Mouse (Mus musculus) midbrain, embryonic 12.5 days (tissue): ENCODE measurements around the gene Dennd4b. TPM values are rescaled to one million over a fixed set of nuclear protein-coding genes. Genes with fewer than 3 reads are reported as not detected.

Source experiments
- ATAC-seq: fragments of 200-750 bp; cut with Nextera tagmentation; 2 replicates; pipeline ENCODE4 v1.8.0; 2017; ENCODE audit warnings: low read depth, moderate TSS enrichment, moderate library complexity; ENCODE audit not compliant: low FRiP score
- H3K27ac ChIP-seq: fragments of 300-500 bp; sonication (generic); replicated peaks from 2 replicates; pipeline ENCODE4 v1.5.1; 2016; ENCODE audit warnings: mild to moderate bottlenecking
- H3K27me3 ChIP-seq: fragments of 300-500 bp; sonication (generic); 2 replicates; pipeline ENCODE4 v1.6.1; 2016; ENCODE audit warnings: mild to moderate bottlenecking
- H3K36me3 ChIP-seq: fragments of 300-500 bp; sonication (generic); 2 replicates; pipeline ENCODE4 v1.6.1; 2016
- H3K4me1 ChIP-seq: fragments of 300-500 bp; sonication (generic); 2 replicates; pipeline ENCODE4 v1.6.1; 2016
- H3K4me2 ChIP-seq: fragments of 300-500 bp; sonication (generic); replicated peaks from 2 replicates; pipeline ENCODE4 v1.6.1; 2016; ENCODE audit warnings: mild to moderate bottlenecking, moderate library complexity
- H3K4me3 ChIP-seq: fragments of 300-500 bp; sonication (generic); 2 replicates; pipeline ENCODE4 v1.5.1; 2016; ENCODE audit warnings: mild to moderate bottlenecking
- H3K9ac ChIP-seq: fragments of 300-500 bp; sonication (generic); replicated peaks from 2 replicates; pipeline ENCODE4 v1.6.1; 2016; ENCODE audit warnings: mild to moderate bottlenecking, moderate library complexity
- H3K9me3 ChIP-seq: fragments of 300-500 bp; sonication (generic); 2 replicates; pipeline ENCODE4 v1.6.1; 2016; ENCODE audit warnings: mild to moderate bottlenecking
- WGBS: fragments of 180-500 bp; shearing (Covaris S2); methylation state at CpG from one replicate; pipeline ENCODE4 v1.1.7; 2016; 5-methylcytosine and 5-hydroxymethylcytosine counted together
- polyA plus RNA-seq: library from polyadenylated mRNA; unstranded; fragments of >200 nt; fragmentation: Nextera tagmentation; extraction: Ambion mirVana; gene quantifications from 2 replicates; pipeline ENCODE4 v1.2.1, GENCODE M21; 2016

Gene Dennd4b
- polyA plus RNA-seq, 1 experiment from 2014 or later: 6.6 TPM

- H3K4me1 ChIP-seq: peaks cover 12% of the 10 kb centered on the region
- no peak for ATAC-seq
- H3K4me2 ChIP-seq: no peak overlapping the region
- H3K27ac ChIP-seq: no peak overlapping the region
- no peak overlapping the region for H3K4me3 ChIP-seq
- no peaks in the 10 kb centered on the region for H3K9me3 ChIP-seq
- WGBS: 97% methylated on average over 1 of the region's 1 CpGs
- H3K36me3 ChIP-seq: no peaks in the 10 kb centered on the region
- H3K9ac ChIP-seq: no peak overlapping the region
- no peaks in the 10 kb centered on the region for H3K27me3 ChIP-seq
Observed at GRCm38 (mm10) chr3:90290602-90291001, 25.6 kb downstream of the Dennd4b start.

- no peak for ATAC-seq
- H3K9me3 ChIP-seq: no peaks in the 10 kb centered on the region
- peaks cover 12% of the 10 kb centered on the region for H3K4me1 ChIP-seq
- H3K4me2 ChIP-seq: peak overlapping the region; percentile 59
- 49% methylated on average over 2 of the region's 2 CpGs for WGBS
- H3K27me3 ChIP-seq: no peaks in the 10 kb centered on the region
- H3K9ac ChIP-seq: peak overlapping the region; percentile 73
- peak overlapping the region; percentile 91 for H3K4me3 ChIP-seq
- no peaks in the 10 kb centered on the region for H3K36me3 ChIP-seq
- H3K27ac ChIP-seq: peak overlapping the region; percentile 96
Observed at GRCm38 (mm10) chr3:90291982-90292344, 27.0 kb downstream of the Dennd4b start.

GRCm38 (mm10) chr3:90292345-90293275, 27.6 kb downstream of the Dennd4b start, which contains the start of gene Gatad2b:
Gene Gatad2b, plus strand, starts transcription at chr3:90293178.
- Histone ChIP-seq H3K36me3 (no peaks in the 10 kb centered on the region), H3K27me3 (no peaks in the 10 kb centered on the region), H3K9me3 (no peaks in the 10 kb centered on the region), H3K27ac (peak within 1 kb of the TSS; percentile 98), H3K9ac (peak within 1 kb of the TSS; percentile 93), H3K4me3 (peak within 1 kb of the TSS; percentile 91), H3K4me2 (peak within 1 kb of the TSS; percentile 92), H3K4me1 (peaks cover 12% of the 10 kb centered on the region)
- peak; percentile 99 for ATAC-seq
- WGBS: under 1% methylated on average over 41 of the region's 47 CpGs

- peak overlapping the region; percentile 91 for H3K4me3 ChIP-seq
- peak overlapping the region; percentile 93 for H3K9ac ChIP-seq
- H3K27ac ChIP-seq: peak overlapping the region; percentile 98
- H3K4me2 ChIP-seq: peak overlapping the region; percentile 92
- H3K27me3 ChIP-seq: no peaks in the 10 kb centered on the region
- peaks cover 12% of the 10 kb centered on the region for H3K4me1 ChIP-seq
- peak; percentile 55 for ATAC-seq
- H3K9me3 ChIP-seq: no peaks in the 10 kb centered on the region
- H3K36me3 ChIP-seq: no peaks in the 10 kb centered on the region
- 1% methylated on average over 26 of the region's 68 CpGs for WGBS
Observed at GRCm38 (mm10) chr3:90293352-90294063, 28.5 kb downstream of the Dennd4b start.

GRCm38 (mm10) chr3:90294064-90294440, 29.1 kb downstream of the Dennd4b start:
- WGBS: 3% methylated on average over 11 of the region's 11 CpGs
- peak overlapping the region; percentile 92 for H3K4me2 ChIP-seq
- H3K36me3 ChIP-seq: no peaks in the 10 kb centered on the region
- H3K27ac ChIP-seq: peak overlapping the region; percentile 98
- peaks cover 12% of the 10 kb centered on the region for H3K4me1 ChIP-seq
- H3K9me3 ChIP-seq: no peaks in the 10 kb centered on the region
- peak overlapping the region; percentile 93 for H3K9ac ChIP-seq
- ATAC-seq: no peak
- H3K4me3 ChIP-seq: peak overlapping the region; percentile 91
- H3K27me3 ChIP-seq: no peaks in the 10 kb centered on the region

GRCm38 (mm10) chr3:90294651-90295050, 29.7 kb downstream of the Dennd4b start:
- H3K27ac ChIP-seq: no peak overlapping the region
- peak overlapping the region; percentile 91 for H3K4me3 ChIP-seq
- H3K9ac ChIP-seq: peak overlapping the region; percentile 93
- peaks cover 12% of the 10 kb centered on the region for H3K4me1 ChIP-seq
- 78% methylated on average over 2 of the region's 2 CpGs for WGBS
- H3K9me3 ChIP-seq: no peaks in the 10 kb centered on the region
- H3K27me3 ChIP-seq: no peaks in the 10 kb centered on the region
- ATAC-seq: no peak
- no peaks in the 10 kb centered on the region for H3K36me3 ChIP-seq
- peak overlapping the region; percentile 92 for H3K4me2 ChIP-seq

GRCm38 (mm10) chr3:90305801-90306200, 40.8 kb downstream of the Dennd4b start:
- Histone ChIP-seq H3K36me3 (no peaks in the 10 kb centered on the region), H3K4me3 (no peak overlapping the region), H3K4me2 (no peak overlapping the region), H3K27ac (no peak overlapping the region), H3K27me3 (no peaks in the 10 kb centered on the region), H3K9ac (no peak overlapping the region), H3K4me1 (no peaks in the 10 kb centered on the region), H3K9me3 (no peaks in the 10 kb centered on the region)
- ATAC-seq: no peak
- WGBS: 83% methylated on average over 3 of the region's 3 CpGs

GRCm38 (mm10) chr3:90309589-90309988, 44.6 kb downstream of the Dennd4b start:
- Histone ChIP-seq H3K9me3 (no peaks in the 10 kb centered on the region), H3K27ac (no peak overlapping the region)
- no peak for ATAC-seq

GRCm38 (mm10) chr3:90313367-90313766, 48.4 kb downstream of the Dennd4b start:
- Histone ChIP-seq H3K9me3 (no peaks in the 10 kb centered on the region), H3K4me2 (no peak overlapping the region), H3K27me3 (no peaks in the 10 kb centered on the region), H3K36me3 (no peaks in the 10 kb centered on the region), H3K27ac (no peak overlapping the region), H3K9ac (no peak overlapping the region), H3K4me3 (no peak overlapping the region), H3K4me1 (no peaks in the 10 kb centered on the region)
- no peak for ATAC-seq

More at GRCm38 (mm10) chr3:90309589-90309988, 44.6 kb downstream of the Dennd4b start:
- H3K4me1 ChIP-seq: no peaks in the 10 kb centered on the region
- H3K9ac ChIP-seq: no peak overlapping the region
- no peaks in the 10 kb centered on the region for H3K27me3 ChIP-seq
- H3K4me2 ChIP-seq: no peak overlapping the region
- no peak overlapping the region for H3K4me3 ChIP-seq
- no peaks in the 10 kb centered on the region for H3K36me3 ChIP-seq

- Histone ChIP-seq H3K4me2 (no peak overlapping the region), H3K27me3 (no peaks in the 10 kb centered on the region), H3K4me1 (no peaks in the 10 kb centered on the region), H3K9me3 (no peaks in the 10 kb centered on the region), H3K9ac (no peak overlapping the region), H3K27ac (no peak overlapping the region), H3K36me3 (no peaks in the 10 kb centered on the region), H3K4me3 (no peak overlapping the region)
- no peak for ATAC-seq
Observed at GRCm38 (mm10) chr3:90314241-90314640, 49.3 kb downstream of the Dennd4b start.

GRCm38 (mm10) chr3:90322289-90322688, 57.3 kb downstream of the Dennd4b start:
- no peak overlapping the region for H3K9ac ChIP-seq

GRCm38 (mm10) chr3:90323119-90323518, 58.1 kb downstream of the Dennd4b start:
- H3K9ac ChIP-seq: no peak overlapping the region

More at GRCm38 (mm10) chr3:90322289-90322688, 57.3 kb downstream of the Dennd4b start:
- Histone ChIP-seq H3K4me3 (no peak overlapping the region), H3K36me3 (no peaks in the 10 kb centered on the region), H3K27ac (peak overlapping the region; percentile 68), H3K4me2 (0 out of 2 replicates have a peak overlapping the region, but pooled peaks have one; percentile 6), H3K4me1 (peaks cover 23% of the 10 kb centered on the region), H3K9me3 (no peaks in the 10 kb centered on the region), H3K27me3 (no peaks in the 10 kb centered on the region)
- WGBS: 80% methylated on average over 6 of the region's 6 CpGs
- ATAC-seq: peak; percentile 34; the same call in 1 of the 2 replicates

More at GRCm38 (mm10) chr3:90323119-90323518, 58.1 kb downstream of the Dennd4b start:
- peak; percentile 85 for ATAC-seq
- H3K27me3 ChIP-seq: no peaks in the 10 kb centered on the region
- WGBS: 44% methylated on average over 5 of the region's 5 CpGs
- H3K27ac ChIP-seq: peak overlapping the region; percentile 68
- no peaks in the 10 kb centered on the region for H3K9me3 ChIP-seq
- H3K4me2 ChIP-seq: no peak overlapping the region
- H3K36me3 ChIP-seq: no peaks in the 10 kb centered on the region
- H3K4me1 ChIP-seq: peaks cover 23% of the 10 kb centered on the region
- no peak overlapping the region for H3K4me3 ChIP-seq
